Mouse (Mus musculus): Measurements from ENCODE around the gene Cyp3a25. TPM values are rescaled to one million over a fixed set of nuclear protein-coding genes. Genes with fewer than 3 reads are reported as not detected.
"Not testable (repeated sequence)": the region's sequence is repeated elsewhere in the genome, so short reads cannot be mapped to it uniquely, and the experiment has no call there.

Cyp3a25 gene
- total RNA-seq (2014; fragmentation: Nextera tagmentation) (not detected in 2 replicates), total RNA-seq (2017) (not detected in 2 replicates)

DNA sequence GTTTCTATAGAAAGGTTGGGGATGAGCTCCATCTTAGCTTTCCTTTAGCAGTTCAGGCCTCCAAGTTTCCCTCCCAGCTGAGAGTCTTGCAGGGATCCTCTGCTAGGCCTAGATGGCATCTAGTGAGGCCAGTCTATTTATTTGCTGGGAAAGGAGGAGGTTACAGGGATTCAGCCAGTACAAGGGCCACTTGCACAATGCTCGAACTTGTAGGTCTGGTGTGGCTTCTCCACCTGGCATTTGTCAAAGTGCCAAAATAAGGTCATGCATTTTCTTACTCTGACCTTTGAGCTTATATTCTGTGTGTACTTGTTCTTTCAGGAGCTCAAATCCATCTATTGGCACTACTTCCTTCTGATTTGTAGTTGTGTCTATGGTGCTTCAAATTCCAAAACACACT, at the start of gene Cyp3a25:
Gene Cyp3a25 (minus strand): TSS at position 110 of the 400 bp plus-strand sequence.
- not testable (repeated sequence) for ATAC-seq (replicated peaks; ENCODE audit: poor library complexity, severe bottlenecking)

DNA sequence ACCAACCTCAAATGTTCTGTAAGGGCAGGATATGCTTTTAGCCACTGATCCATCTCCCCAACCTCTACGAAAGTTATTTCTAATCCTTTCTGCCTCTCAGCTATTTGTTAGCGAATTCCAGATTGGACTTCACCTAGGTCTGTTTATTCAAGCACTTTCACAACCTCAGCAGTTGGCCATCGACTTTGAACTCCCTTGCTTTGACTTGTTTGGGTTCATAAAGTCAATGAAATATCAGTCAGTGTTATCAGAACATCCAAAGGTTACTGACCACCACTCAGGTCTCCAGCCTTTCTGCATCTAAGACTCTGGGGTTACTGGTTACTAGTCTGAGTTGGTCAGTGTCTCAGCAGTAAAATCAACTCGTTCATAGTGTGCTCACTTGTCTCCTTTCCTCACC, 11.7 kb upstream of the Cyp3a25 start:
- ATAC-seq (replicated peaks; ENCODE audit: poor library complexity, severe bottlenecking), result no peak

DNA sequence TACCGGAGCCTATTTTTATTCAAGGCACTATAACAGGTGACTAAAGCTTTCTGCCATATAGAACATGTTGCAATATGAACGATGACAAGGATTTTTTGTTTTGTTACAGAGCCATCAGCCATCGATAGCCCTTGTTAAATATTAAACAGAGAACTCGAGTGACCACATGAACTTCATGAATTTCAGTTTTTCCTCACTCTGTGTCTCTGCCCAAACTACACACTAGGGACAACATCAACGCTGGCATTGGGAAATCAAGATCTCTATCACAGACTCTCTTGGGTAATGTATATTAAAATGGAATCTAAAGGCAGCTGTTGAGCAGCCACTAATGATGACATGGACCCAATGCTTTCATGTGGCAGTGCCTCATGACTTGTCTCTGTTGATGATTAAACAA, 8.9 kb upstream of the Cyp3a25 start:
- ATAC-seq (replicated peaks; ENCODE audit: poor library complexity, severe bottlenecking), result no peak

DNA sequence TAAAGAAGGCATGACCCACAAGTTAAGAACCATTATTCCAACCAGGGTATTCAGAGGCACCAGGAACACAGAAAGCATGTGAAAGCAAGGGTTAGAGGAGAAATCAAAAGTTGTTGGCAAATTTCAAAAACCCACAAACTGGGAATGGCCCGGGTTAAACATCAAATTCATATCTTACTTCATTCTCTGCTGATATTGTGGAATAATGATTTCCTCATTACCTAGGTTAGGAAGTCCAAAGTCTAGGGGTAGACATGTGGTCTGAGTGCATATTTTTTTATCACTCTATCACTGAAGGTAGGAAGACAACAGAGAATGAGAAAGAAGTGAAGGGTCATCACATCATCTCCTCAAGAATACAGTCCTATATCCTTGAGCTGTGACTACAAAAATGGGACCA, 1.8 kb upstream of the Cyp3a25 start:
- no peak for ATAC-seq (replicated peaks; ENCODE audit: poor library complexity, severe bottlenecking)

DNA sequence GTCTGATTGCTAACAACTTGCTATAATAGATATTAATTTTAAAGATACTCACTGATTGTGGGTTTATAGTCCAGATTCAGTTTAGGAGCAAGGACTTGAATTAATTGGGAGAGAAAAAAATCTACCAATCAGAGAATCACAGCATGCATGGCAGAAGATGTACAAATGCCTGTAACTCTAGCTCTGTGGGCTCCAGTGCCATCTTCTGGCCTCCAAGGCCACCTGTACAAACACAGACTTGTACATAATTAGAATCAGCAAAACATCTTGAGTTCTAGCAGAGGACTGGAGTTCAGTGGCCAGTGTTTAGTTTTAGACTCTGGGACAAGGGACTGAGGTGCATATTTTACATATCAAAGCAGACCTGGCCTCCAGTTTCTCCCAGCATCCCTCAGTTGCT, 42.3 kb downstream of the Cyp3a25 start:
- ATAC-seq (replicated peaks; ENCODE audit: poor library complexity, severe bottlenecking), result no peak

Other genes with a start within 250 kb of the Cyp3a25 start
- gene Cyp3a44, start 203.7 kb downstream of the Cyp3a25 start, total RNA-seq (2014; fragmentation: Nextera tagmentation), result not detected in 2 replicates
- not detected in 2 replicates for gene Cyp3a44, start 203.7 kb downstream of the Cyp3a25 start, total RNA-seq (2017)
- not detected in 2 replicates for gene Cyp3a11, start 129.7 kb downstream of the Cyp3a25 start, total RNA-seq (2014; fragmentation: Nextera tagmentation)
- gene Cyp3a11, start 129.7 kb downstream of the Cyp3a25 start, total RNA-seq (2017), result not detected in 2 replicates
- gene Cyp3a59, start 69.6 kb upstream of the Cyp3a25 start, total RNA-seq (2014; fragmentation: Nextera tagmentation), result not detected in 2 replicates
- not detected in 2 replicates for gene Cyp3a59, start 69.6 kb upstream of the Cyp3a25 start, total RNA-seq (2017)
- gene Gm5565, start 150.9 kb upstream of the Cyp3a25 start, total RNA-seq (2014; fragmentation: Nextera tagmentation), result not detected in 2 replicates
- not detected in 2 replicates for gene Gm5565, start 150.9 kb upstream of the Cyp3a25 start, total RNA-seq (2017)
- gene Gm6309, start 161.1 kb upstream of the Cyp3a25 start, total RNA-seq (2014; fragmentation: Nextera tagmentation), result not detected in 2 replicates
- not detected in 2 replicates for gene Gm6309, start 161.1 kb upstream of the Cyp3a25 start, total RNA-seq (2017)
- not detected in 2 replicates for gene 1700001J03Rik, start 175.7 kb upstream of the Cyp3a25 start, total RNA-seq (2014; fragmentation: Nextera tagmentation)
- gene 1700001J03Rik, start 175.7 kb upstream of the Cyp3a25 start, total RNA-seq (2017), result not detected in 2 replicates
- 23.8 and 24.0 TPM in 2 replicates for gene Rnf6, start 211.9 kb upstream of the Cyp3a25 start, total RNA-seq (2014; fragmentation: Nextera tagmentation)
- gene Rnf6, start 211.9 kb upstream of the Cyp3a25 start, total RNA-seq (2017), result 34.7 and 38.5 TPM in 2 replicates
- 36.1 and 56.1 TPM in 2 replicates for gene Cdk8, start 221.6 kb upstream of the Cyp3a25 start, total RNA-seq (2014; fragmentation: Nextera tagmentation)
- gene Cdk8, start 221.6 kb upstream of the Cyp3a25 start, total RNA-seq (2017), result 43.8 and 49.3 TPM in 2 replicates